Mouse (Mus musculus) ES-CJ7 (cell line): ENCODE data around the gene Rbpj.
A peak's percentile ranks its signal among the peaks of the same experiment; 100 is the strongest.

ENCODE experiments used
- DNase-seq: peaks from one replicate; pipeline ENCODE4 v3.0.0; 2011; ENCODE audit warnings: low read depth, low spot score

Gene Rbpj

DNA sequence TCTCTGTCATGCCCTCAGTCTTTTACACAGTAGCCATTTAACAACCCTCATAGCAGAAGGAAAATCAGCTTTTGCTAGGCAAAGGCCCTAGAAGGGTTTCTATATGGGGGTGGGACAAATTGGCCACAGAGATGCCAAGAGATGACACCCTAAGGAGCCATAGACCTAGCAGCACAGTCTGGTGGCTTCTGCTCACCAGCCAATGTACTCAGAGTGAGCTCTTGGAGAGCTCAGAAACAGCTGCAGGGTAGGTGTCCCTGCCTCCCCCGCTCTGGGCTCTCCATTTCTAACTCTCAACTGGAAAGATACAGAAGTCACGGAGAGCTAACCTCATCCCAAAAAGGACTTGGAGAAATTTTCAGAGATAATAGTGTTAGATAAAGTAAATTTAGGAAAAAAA is 44.0 kb downstream of the Rbpj start:
- no peak for DNase-seq

GRCm38 (mm10) chr5:53511426-53511825 is 45.5 kb downstream of the Rbpj start:
- no peak for DNase-seq

DNA sequence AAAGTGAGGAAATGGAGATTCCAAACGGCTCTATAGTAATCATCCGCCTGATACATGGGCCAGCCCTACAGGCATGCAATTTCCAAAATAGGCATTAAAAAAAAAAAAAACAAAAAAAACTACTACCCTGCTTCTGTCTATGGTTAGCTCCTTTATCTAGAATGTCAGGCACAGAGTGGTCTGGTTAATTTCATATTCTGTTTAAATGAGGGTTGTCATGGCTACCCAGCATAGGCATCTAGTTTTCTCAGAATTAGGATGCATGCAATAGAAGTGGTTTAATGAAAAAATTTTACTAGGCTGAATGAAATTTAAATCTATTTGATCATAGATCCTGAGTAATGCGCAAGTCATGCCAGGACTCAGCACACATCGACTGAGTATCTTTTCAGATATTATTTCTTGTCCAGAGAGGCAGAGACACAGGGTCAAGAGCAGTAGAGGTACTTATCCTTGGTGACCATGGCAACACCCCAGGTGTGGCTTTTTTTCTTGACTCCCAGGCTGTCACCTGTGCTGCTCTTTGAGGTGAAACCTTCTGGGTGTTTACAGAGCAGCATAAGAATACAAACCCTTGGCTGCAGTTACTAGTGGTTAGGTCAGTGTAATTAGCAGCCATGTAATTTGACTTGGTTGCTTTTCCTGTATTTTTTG is 49.1 kb downstream of the Rbpj start:
- no peak for DNase-seq

- no peak for DNase-seq
Measured at GRCm38 (mm10) chr5:53516482-53516881, 50.5 kb downstream of the Rbpj start.

DNA sequence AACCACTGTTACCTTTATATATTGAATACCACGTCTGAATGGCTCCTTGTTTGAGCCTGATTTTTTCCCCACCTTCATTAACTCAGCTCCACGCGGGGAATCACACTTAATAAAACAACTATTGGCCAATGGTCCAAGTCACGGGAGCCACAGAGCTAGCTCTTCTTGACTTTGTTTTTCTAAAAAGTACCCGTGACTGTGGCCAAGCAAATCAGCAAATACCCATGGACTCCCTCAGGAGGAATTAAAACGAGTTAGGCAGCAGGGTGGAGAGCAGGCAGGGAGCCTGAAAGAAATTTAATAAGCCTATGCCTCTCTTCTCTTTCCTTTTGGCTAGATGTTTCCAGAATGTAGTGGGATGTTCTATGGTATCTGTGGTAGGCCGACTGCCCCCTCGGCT is 51.9 kb downstream of the Rbpj start:
- no peak for DNase-seq

DNA sequence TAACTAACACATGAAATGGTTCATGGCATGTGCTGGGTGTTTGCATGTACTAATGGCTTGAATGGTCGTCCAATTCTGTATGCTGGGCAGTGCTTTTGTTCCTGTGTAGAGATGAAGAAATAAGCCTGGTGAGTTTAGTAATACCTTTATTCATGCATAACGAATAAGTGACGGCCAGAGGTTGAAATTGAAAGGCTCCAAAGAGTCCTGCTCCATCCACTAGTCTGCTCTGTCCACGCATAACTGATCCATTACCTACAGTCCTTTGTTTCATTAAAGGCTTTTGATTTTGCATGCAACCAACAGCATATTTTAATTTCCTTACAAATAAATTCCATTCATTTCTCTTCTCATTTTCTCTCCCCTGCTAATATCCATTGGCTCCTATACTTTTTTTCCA is 53.2 kb downstream of the Rbpj start:
- DNase-seq: no peak

- DNase-seq: no peak
Measured at GRCm38 (mm10) chr5:53519998-53520577, 54.1 kb downstream of the Rbpj start.

GRCm38 (mm10) chr5:53523046-53523445 is 57.1 kb downstream of the Rbpj start:
- DNase-seq: no peak

GRCm38 (mm10) chr5:53524162-53524561 is 58.2 kb downstream of the Rbpj start:
- DNase-seq: no peak

DNA sequence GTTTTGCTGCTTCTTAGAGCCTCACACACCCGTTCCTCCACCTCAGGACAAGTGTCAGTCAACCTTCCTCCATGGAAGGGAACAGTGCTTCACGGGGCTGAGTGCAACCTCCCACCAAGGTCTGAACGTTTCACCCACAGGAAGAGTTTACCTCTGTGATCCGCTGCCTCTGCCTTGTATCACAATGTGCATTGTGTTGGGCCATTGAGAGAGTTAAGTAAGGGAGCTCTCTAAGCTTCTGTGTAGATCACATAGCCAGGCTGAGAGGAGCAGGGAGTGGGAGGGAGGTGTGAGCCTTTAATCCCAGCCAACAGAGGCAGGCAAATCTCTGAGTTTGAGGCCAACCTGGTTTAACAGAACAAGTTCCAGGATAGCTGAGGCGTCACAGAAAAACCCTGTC is 58.9 kb downstream of the Rbpj start:
- peak; percentile 66 for DNase-seq

GRCm38 (mm10) chr5:53525305-53526069 is 59.5 kb downstream of the Rbpj start:
- no peak for DNase-seq

- DNase-seq: no peak
Measured at GRCm38 (mm10) chr5:53526070-53526430, 60.1 kb downstream of the Rbpj start.

DNA sequence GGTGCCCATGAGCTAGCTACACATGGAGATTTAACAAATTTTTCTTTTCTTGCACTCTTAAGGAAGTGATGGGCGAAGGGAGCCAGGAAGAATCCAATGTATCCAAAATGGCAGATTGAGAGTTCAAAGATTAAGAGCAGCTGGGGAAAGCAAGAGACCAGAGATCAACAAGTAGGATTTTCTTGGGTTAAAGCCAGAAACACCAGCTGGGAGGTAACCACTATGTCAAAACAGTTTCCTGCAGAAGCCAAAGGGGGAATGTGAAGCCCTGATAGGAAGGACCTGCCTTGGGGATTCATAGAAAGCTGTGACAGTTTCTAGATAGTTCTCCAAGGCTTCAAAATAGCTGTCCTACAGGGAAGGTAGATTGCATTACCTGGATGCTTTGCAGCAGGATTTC is 63.9 kb downstream of the Rbpj start:
- DNase-seq: no peak

DNA sequence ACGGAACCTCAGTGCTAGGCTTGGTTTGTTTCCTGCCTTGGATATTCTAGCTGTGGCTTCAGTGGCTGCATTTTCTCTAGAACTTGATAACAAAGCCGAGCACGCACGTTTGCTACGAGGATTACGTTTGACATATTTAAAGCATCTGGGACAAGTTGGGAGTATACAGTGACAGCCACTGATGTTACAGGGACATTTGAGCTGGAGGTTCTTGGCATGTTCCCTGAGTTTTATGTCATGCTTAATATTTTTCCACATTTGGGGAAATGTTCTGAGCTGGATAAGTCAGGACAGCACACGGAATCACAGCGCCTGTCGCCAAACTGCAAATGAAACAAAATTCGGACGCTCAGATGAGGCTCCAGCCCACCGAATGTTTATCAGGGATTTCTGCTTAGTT is 69.1 kb downstream of the Rbpj start:
- DNase-seq: no peak

DNA sequence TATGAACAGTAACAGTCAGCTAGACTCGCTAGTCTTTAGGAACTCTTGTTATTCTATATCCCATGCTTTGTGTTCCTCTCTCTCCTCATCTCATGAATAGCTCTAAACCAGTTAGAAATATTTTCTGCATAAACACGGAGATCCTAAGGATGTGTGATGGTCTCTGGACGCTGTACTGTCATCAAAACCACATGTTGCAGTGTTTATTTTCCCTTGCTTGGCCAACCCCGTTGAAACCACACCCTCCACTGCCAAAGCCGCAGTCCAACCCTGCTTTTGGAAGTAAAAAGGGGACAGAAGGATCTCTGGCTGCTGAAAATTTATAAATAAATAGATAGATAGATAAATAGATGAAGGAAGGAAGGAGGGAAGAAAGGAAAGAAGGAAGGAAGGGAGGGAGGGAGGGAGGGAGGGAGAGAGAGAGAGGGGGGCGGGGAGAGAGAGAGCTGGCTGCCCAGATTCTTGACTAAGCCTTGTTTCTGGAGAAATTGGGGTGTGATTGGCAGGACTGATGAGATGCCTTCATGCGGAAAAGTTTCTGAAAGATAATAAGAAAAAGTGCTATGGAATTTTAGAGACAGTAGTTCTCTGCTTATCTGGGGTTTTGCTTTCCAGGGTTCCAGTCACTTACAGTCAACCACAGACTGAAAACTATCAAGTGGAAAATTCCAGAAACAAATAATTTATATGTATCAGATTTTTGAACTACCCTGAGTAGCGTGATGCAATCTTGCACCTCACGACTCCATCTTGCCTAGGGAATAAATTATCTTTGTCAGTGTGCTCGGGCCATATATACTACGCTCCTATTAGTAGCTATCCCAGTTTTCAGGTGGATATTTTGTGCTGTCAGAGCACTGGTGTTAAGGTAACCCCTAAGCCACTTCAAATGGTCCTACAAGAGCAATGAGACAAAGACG is 70.9 kb downstream of the Rbpj start:
- no peak for DNase-seq

DNA sequence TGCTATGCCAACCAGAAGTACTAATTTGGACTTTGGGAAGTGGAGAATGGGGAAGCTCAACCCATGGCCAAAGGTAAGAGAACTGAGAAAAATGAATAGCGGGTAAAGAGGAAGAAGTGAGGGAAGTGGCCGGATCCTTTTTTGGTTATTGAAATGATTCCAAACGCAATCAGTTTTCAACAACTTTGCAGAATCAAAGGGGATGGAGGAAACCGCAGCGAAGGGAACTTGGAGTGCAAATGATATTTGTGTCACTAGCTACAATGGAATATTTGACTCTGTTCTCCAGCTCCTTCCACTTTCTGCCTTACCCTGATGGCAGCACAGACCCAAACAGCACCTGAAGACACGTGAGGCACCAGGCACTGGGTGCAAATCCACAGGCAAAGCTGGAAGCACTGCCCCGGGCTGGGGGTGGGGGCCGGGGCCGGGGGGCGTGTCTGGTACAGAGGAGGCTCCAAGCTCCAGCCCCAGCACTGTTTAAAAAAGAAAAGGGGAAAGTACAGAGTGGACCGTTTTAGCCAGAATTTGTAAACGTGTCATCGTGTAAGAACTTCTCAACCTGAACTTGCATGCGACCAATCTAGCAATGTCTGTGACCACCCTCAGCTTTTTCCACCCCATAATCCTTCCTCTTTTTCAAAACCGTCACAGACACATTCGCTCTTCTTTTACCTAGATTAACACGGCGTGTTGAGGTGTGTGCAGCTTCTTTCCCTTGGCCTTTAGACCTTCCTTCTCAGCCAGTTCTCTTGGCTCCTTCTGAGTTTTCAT is 74.1 kb downstream of the Rbpj start:
- DNase-seq: no peak

- peak; percentile 99 for DNase-seq
Measured at GRCm38 (mm10) chr5:53542073-53542472, 76.1 kb downstream of the Rbpj start.

DNA sequence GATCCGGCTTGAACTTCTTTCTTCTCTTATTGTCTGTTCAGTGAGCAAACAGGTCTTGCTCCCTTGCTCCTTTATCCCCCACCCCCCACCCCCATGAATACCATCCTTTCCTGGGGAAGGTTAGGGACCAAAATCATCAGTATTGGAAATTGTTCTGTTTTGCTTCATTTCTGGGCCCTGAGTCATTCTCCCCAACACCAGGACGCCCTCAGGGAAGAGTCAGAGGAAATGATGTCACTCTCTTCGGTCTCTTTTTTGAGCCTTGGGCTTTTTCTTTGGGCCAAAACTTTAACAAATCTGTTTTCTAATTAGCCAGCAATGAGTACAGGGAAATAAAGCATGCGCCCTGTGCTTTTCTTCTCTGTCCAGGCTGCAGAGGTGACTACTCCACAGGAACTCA is 77.4 kb downstream of the Rbpj start:
- DNase-seq: no peak

DNA sequence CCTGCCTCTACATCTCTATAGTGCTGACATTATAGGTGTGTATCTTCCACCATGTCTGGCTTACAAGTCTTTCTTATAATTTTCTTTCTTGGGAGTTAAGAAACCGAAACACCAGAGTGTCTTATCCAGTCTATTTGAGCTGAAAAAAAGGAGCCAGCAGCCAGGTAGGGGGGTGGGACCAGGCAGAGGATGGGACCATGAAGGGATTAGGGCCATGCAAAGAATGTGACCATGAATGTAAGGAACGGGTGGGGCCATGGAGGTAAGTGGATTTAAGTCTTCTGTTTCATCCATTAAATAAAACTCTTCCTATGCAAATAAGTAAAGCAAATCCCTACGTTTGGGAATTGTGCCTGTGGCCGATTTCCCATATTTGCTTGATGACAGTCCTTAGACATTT is 78.0 kb downstream of the Rbpj start:
- peak; percentile 62 for DNase-seq

- DNase-seq: no peak
Measured at GRCm38 (mm10) chr5:53546440-53546839, 80.5 kb downstream of the Rbpj start.

DNA sequence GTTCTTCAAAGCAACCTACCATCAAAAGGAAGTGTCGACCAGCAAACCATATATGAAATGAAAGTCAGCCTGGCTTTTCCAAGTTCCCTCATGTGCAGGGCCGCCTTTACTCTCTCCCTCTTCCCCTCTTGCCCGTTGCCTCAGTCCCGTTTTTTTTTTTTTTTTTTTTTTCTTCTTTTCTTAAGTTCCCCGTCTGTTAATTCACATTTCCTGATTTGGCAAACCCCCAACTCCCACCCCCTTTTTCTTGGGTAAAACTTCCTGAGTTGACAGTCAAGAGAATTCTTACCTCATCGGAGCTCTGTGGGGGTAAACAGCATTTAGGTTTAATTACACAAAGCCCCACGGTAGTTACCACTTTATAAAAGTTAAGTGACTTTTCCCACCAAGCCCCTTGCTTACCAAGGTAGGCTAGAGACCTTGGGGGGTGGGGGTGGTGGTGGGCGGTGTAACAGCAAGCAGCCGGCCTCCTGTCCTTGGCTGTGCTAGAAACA is 81.1 kb downstream of the Rbpj start:
- peak; percentile 70 for DNase-seq
